Mouse (Mus musculus): ENCODE measurements around the gene 1700034J05Rik.

DNA sequence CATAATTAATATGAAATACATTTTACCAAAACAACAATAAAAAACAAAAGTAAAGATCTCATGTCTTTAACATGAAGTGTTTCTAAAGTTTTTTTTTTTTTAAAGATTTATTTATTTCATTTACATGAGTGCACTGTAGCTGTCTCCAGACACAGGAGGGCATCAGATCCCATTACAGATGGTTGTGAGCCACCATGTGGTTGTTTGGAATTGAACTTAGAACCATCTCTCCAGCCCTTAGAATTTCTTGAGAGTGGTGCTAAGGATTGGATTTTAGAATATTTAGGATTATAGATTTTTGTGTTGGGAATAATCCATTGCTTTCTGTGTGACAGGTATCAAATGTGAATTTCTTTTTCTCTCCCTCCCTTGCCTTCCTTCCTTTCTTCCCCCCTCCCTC lies 10.2 kb downstream of the 1700034J05Rik start:
- TF ChIP-seq CTCF (IDR thresholded peaks at IDR 0.05; ENCODE audit: low read depth, low read length), result no peak
- TF ChIP-seq POLR2A (IDR thresholded peaks at IDR 0.05; ENCODE audit: borderline replicate concordance, low read depth, low read length), result no peak
